ENCODE assay signal across 25 mouse cellular contexts in the genomic region with DNA sequence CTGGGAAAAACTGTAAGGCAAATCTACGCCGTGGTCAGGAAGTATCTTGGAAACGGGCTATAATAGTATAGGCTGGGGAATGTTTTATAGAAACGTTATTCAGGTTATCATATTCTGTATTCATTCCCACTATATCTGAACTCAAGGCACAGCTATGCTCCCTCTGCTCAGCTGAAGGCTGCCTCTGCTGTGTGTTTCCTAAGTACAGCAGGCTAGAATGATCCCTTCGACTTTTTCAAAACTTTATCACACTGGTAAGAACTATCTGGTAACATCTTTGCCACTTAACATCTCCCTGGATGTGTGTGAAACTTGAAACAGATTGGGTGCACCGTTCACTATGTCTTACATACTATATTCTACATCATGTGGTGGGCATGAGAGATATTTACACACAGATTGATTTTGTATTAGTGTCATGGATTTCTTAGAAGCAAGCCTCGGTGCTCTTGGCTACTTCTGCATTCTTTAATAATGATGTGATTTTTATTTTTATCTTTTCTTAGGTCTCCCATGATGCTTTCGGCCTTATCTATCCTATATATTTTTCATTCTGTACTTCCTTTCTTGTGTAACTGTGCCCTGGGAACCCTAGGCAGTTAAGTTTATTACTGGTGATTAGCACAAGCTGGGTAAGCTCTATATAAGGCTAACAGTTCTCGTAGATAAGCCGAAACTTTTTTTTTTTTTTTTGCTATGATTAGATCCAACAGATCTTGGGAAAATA. TPM values are rescaled to one million over a fixed set of nuclear protein-coding genes. Genes with fewer than 3 reads are reported as not detected.
A peak's percentile ranks its signal among the peaks of the same experiment; 100 is the strongest.
DNase-seq lines count a peak whose midpoint lies in the region; ATAC-seq and TF ChIP-seq lines count a peak whose summit lies in the region.
"Had no signal": no experiment of that assay in that cellular context is flagged by ENCODE, and none has a peak within 500 bp of the region (broad histone marks: within the 10 kb centered on the region; RNA-seq: fewer than 3 reads in every experiment).

No protein-coding gene starts in this region.

- intact Hi-C loops in gastrocnemius, postnatal 14 days (cut with DNase I; ENCODE audit: low total_unique reads) = no loop called here

- H3K27me3 ChIP-seq in heart, embryonic 10.5 days (ENCODE audit: insufficient read depth, poor library complexity, severe bottlenecking) = no peaks in the 10 kb centered on the region
- H3K27me3 ChIP-seq in intestine, embryonic 16.5 days (replicated peaks; ENCODE audit: control insufficient read depth, insufficient read depth, low read length) = no peaks in the 10 kb centered on the region
- H3K27me3 ChIP-seq in small intestine, adult 2 months (ENCODE audit: control insufficient read depth, insufficient read depth, low read length) = no peaks in the 10 kb centered on the region
- H3K27me3 ChIP-seq in cerebellum, adult 2 months (ENCODE audit: control insufficient read depth, insufficient read depth, low read length) = no peaks in the 10 kb centered on the region
- H3K27me3 ChIP-seq: embryonic facial prominence, embryonic 13.5 days; embryonic facial prominence, embryonic 15.5 days; forebrain, embryonic 12.5 days had no signal

- H3K9ac ChIP-seq in intestine, embryonic 16.5 days (ENCODE audit: low read depth, low read length) = no peak overlapping the region
- H3K9ac ChIP-seq: embryonic facial prominence, embryonic 13.5 days; embryonic facial prominence, embryonic 15.5 days; forebrain, embryonic 12.5 days had no signal

- H3K4me2 ChIP-seq in intestine, embryonic 16.5 days (ENCODE audit: low read depth, low read length) = no peak overlapping the region
- H3K4me2 ChIP-seq: embryonic facial prominence, embryonic 13.5 days; embryonic facial prominence, embryonic 15.5 days; forebrain, embryonic 12.5 days had no signal

- no peak overlapping the region for H3K27ac ChIP-seq in heart, embryonic 10.5 days
- H3K27ac ChIP-seq in intestine, embryonic 16.5 days (ENCODE audit: low read length) = peak overlapping the region; percentile 33; the same call in 1 of the 2 replicates
- H3K27ac ChIP-seq in small intestine, adult 2 months (ENCODE audit: insufficient read depth, low read depth, low read length) = peak overlapping the region; percentile 73
- no peak overlapping the region for H3K27ac ChIP-seq in cerebellum, adult 2 months (ENCODE audit: insufficient read depth, low read length)
- H3K27ac ChIP-seq: embryonic facial prominence, embryonic 13.5 days; embryonic facial prominence, embryonic 15.5 days; forebrain, embryonic 10.5 days; forebrain, embryonic 12.5 days had no signal

- H3K4me3 ChIP-seq in heart, embryonic 10.5 days = no peak overlapping the region
- no peak overlapping the region for H3K4me3 ChIP-seq in intestine, embryonic 16.5 days (ENCODE audit: low read length)
- no peak overlapping the region for H3K4me3 ChIP-seq in small intestine, adult 2 months (ENCODE audit: low read depth, low read length)
- H3K4me3 ChIP-seq in cerebellum, adult 2 months (replicated peaks; ENCODE audit: insufficient read depth, low read depth, low read length) = no peak overlapping the region
- H3K4me3 ChIP-seq: embryonic facial prominence, embryonic 13.5 days; embryonic facial prominence, embryonic 15.5 days; erythroblast, embryonic 14.5 days; forebrain, embryonic 10.5 days; forebrain, embryonic 12.5 days had no signal

- no peaks in the 10 kb centered on the region for H3K9me3 ChIP-seq in heart, embryonic 10.5 days
- no peaks in the 10 kb centered on the region for H3K9me3 ChIP-seq in intestine, embryonic 16.5 days (ENCODE audit: control insufficient read depth, low read length)
- H3K9me3 ChIP-seq: embryonic facial prominence, embryonic 13.5 days; embryonic facial prominence, embryonic 15.5 days; forebrain, embryonic 10.5 days; forebrain, embryonic 12.5 days had no signal

- no peaks in the 10 kb centered on the region for H3K4me1 ChIP-seq in heart, embryonic 10.5 days
- H3K4me1 ChIP-seq in intestine, embryonic 16.5 days (ENCODE audit: control insufficient read depth, insufficient read depth, low read length) = no peaks in the 10 kb centered on the region
- H3K4me1 ChIP-seq in small intestine, adult 2 months (ENCODE audit: control insufficient read depth, insufficient read depth, insufficient read length, low read length) = peaks cover 7% of the 10 kb centered on the region; the same call in 1 of the 2 replicates
- no peaks in the 10 kb centered on the region for H3K4me1 ChIP-seq in cerebellum, adult 2 months (ENCODE audit: control insufficient read depth, insufficient read depth, low read length)
- H3K4me1 ChIP-seq: embryonic facial prominence, embryonic 13.5 days; embryonic facial prominence, embryonic 15.5 days; forebrain, embryonic 10.5 days; forebrain, embryonic 12.5 days had no signal

- TF ChIP-seq POLR2A in small intestine, adult 2 months (IDR thresholded peaks at IDR 0.05; ENCODE audit: low read depth, low read length) = no peak
- TF ChIP-seq POLR2A in cerebellum, adult 2 months (IDR thresholded peaks at IDR 0.05; ENCODE audit: borderline replicate concordance, insufficient read depth, low read length) = no peak

- TF ChIP-seq CTCF in small intestine, adult 2 months (IDR thresholded peaks at IDR 0.05; ENCODE audit: extremely low read depth, insufficient read length, insufficient replicate concordance, low read depth, low read length) = no peak
- no peak for TF ChIP-seq CTCF in cerebellum, adult 2 months (IDR thresholded peaks at IDR 0.05; ENCODE audit: borderline replicate concordance, insufficient read depth, low read depth, low read length)

- peak; percentile 19 for DNase-seq in heart, embryonic 10.5 days (ENCODE audit: low spot score)
- no peak for DNase-seq in heart, adult 18-20 months
- DNase-seq in cerebellum, adult 2 months = no peak
- DNase-seq in gastrocnemius, postnatal 14 days = no peak
- DNase-seq: adrenal gland, adult 2 months; adrenal gland, postnatal 10 days; adrenal gland, postnatal 25 days; cerebellum, adult 11 months; cerebellum, adult 18-20 months; cerebellum, adult 9-10 months; cerebellum, postnatal 10 days; cerebellum, postnatal 25 days had no signal

- 82% methylated on average over 10 of the region's 10 CpGs for WGBS in heart, embryonic 10.5 days
- WGBS in intestine, embryonic 16.5 days = 80% methylated on average over 10 of the region's 10 CpGs
- 38% methylated on average over 10 of the region's 10 CpGs for WGBS in small intestine, adult 2 months
- WGBS in cerebellum, adult 2 months = 87% methylated on average over 10 of the region's 10 CpGs

- peak; percentile 96 for ATAC-seq in intestine, embryonic 16.5 days
- ATAC-seq: forebrain, embryonic 14.5 days; forebrain, embryonic 16.5 days had no signal

- no peaks in the 10 kb centered on the region for H3K36me3 ChIP-seq in heart, embryonic 10.5 days
- no peaks in the 10 kb centered on the region for H3K36me3 ChIP-seq in intestine, embryonic 16.5 days (ENCODE audit: control insufficient read depth, insufficient read depth, low read length)
- no peaks in the 10 kb centered on the region for H3K36me3 ChIP-seq in small intestine, adult 2 months (ENCODE audit: control insufficient read depth, insufficient read depth, low read length)
- H3K36me3 ChIP-seq: embryonic facial prominence, embryonic 13.5 days; embryonic facial prominence, embryonic 15.5 days; forebrain, embryonic 10.5 days; forebrain, embryonic 12.5 days had no signal

RNA-seq across cellular contexts. Expression of gene Cxcl13, which starts 31.4 kb away (rescaled TPM):
- 0.70 and 6.5 TPM in 2 replicates for polyA plus RNA-seq in heart, embryonic 10.5 days (2016; fragmentation: Nextera tagmentation; extraction: Ambion mirVana)
- 1 to 10 TPM; 2.3 to 9.9 TPM for total RNA-seq in heart, adult 18-20 months (2021)
- polyA plus RNA-seq in intestine, embryonic 16.5 days (2015; fragmentation: Nextera tagmentation; extraction: Ambion mirVana) = 72.3 and 75.4 TPM in 2 replicates
- 0.24 and 0.33 TPM in 2 replicates for polyA plus RNA-seq in small intestine, adult 2 months (2012; rRNA removed)
- polyA plus RNA-seq in cerebellum, adult 2 months (2012; rRNA removed) = not detected in 2 replicates
- total RNA-seq in gastrocnemius, postnatal 14 days (2021) = not detected
- total RNA-seq: adrenal gland, postnatal 25 days; ES-E14; MEL had no signal
- polyA plus RNA-seq: adrenal gland, adult 2 months; brain, embryonic 14.5 days; C2C12; erythroblast, embryonic 14.5 days; forebrain, embryonic 12.5 days; forebrain, embryonic 14.5 days; forebrain, embryonic 16.5 days had no signal

Comparison
In these comparisons a context has a peak if more than half of its experiments do, and no peak if none do; other contexts are left out.
1. H3K27ac ChIP-seq: peak in intestine, embryonic 16.5 days (single experiment) and small intestine, adult 2 months (single experiment); none in heart, embryonic 10.5 days (single experiment) and cerebellum, adult 2 months (single experiment).